Mouse (Mus musculus): ENCODE results near the gene Cpsf6. TPM values are rescaled to one million over a fixed set of nuclear protein-coding genes. Genes with fewer than 3 reads are reported as not detected.

Cpsf6 gene
- polyA plus RNA-seq (2012; rRNA removed) = 149 and 198 TPM in 2 replicates

- DNase-seq (ENCODE audit: low read depth) = no peak
- TF ChIP-seq CTCF (IDR thresholded peaks at IDR 0.05; ENCODE audit: borderline replicate concordance, extremely low read depth, insufficient read depth, insufficient read length) (no peak), POLR2A (IDR thresholded peaks at IDR 0.05; ENCODE audit: borderline replicate concordance, extremely low read depth, insufficient read depth, insufficient read length, poor library complexity, severe bottlenecking) (no peak)
Observed at GRCm38 (mm10) chr10:117379908-117380307, at the start of gene Cpsf6. Gene Cpsf6, minus strand, starts transcription at chr10:117380015.

- no peak for DNase-seq (ENCODE audit: low read depth)
Observed at GRCm38 (mm10) chr10:117426615-117426969, 46.8 kb upstream of the Cpsf6 start.

GRCm38 (mm10) chr10:117425907-117426614 is 46.2 kb upstream of the Cpsf6 start:
- no peak for TF ChIP-seq POLR2A (IDR thresholded peaks at IDR 0.05; ENCODE audit: borderline replicate concordance, extremely low read depth, insufficient read depth, insufficient read length, poor library complexity, severe bottlenecking)
- no peak for TF ChIP-seq CTCF (IDR thresholded peaks at IDR 0.05; ENCODE audit: borderline replicate concordance, extremely low read depth, insufficient read depth, insufficient read length)
- peak; percentile 91 for DNase-seq (ENCODE audit: low read depth)

More at GRCm38 (mm10) chr10:117426615-117426969, 46.8 kb upstream of the Cpsf6 start:
- TF ChIP-seq POLR2A (IDR thresholded peaks at IDR 0.05; ENCODE audit: borderline replicate concordance, extremely low read depth, insufficient read depth, insufficient read length, poor library complexity, severe bottlenecking) (no peak), CTCF (IDR thresholded peaks at IDR 0.05; ENCODE audit: borderline replicate concordance, extremely low read depth, insufficient read depth, insufficient read length) (no peak)

- TF ChIP-seq POLR2A (IDR thresholded peaks at IDR 0.05; ENCODE audit: borderline replicate concordance, extremely low read depth, insufficient read depth, insufficient read length, poor library complexity, severe bottlenecking) = no peak
- no peak for TF ChIP-seq CTCF (IDR thresholded peaks at IDR 0.05; ENCODE audit: borderline replicate concordance, extremely low read depth, insufficient read depth, insufficient read length)
Observed at GRCm38 (mm10) chr10:117425013-117425412, 45.2 kb upstream of the Cpsf6 start.

GRCm38 (mm10) chr10:117424146-117424905 is 44.5 kb upstream of the Cpsf6 start:
- no peak for DNase-seq (ENCODE audit: low read depth)
- TF ChIP-seq CTCF (IDR thresholded peaks at IDR 0.05; ENCODE audit: borderline replicate concordance, extremely low read depth, insufficient read depth, insufficient read length) (no peak), POLR2A (IDR thresholded peaks at IDR 0.05; ENCODE audit: borderline replicate concordance, extremely low read depth, insufficient read depth, insufficient read length, poor library complexity, severe bottlenecking) (no peak)

More at GRCm38 (mm10) chr10:117425013-117425412, 45.2 kb upstream of the Cpsf6 start:
- no peak for DNase-seq (ENCODE audit: low read depth)

GRCm38 (mm10) chr10:117423025-117424002 is 43.5 kb upstream of the Cpsf6 start:
- DNase-seq (ENCODE audit: low read depth) = no peak
- no peak for TF ChIP-seq CTCF (IDR thresholded peaks at IDR 0.05; ENCODE audit: borderline replicate concordance, extremely low read depth, insufficient read depth, insufficient read length)
- TF ChIP-seq POLR2A (IDR thresholded peaks at IDR 0.05; ENCODE audit: borderline replicate concordance, extremely low read depth, insufficient read depth, insufficient read length, poor library complexity, severe bottlenecking) = no peak

GRCm38 (mm10) chr10:117422174-117422808 is 42.5 kb upstream of the Cpsf6 start:
- TF ChIP-seq CTCF (IDR thresholded peaks at IDR 0.05; ENCODE audit: borderline replicate concordance, extremely low read depth, insufficient read depth, insufficient read length) (no peak), POLR2A (IDR thresholded peaks at IDR 0.05; ENCODE audit: borderline replicate concordance, extremely low read depth, insufficient read depth, insufficient read length, poor library complexity, severe bottlenecking) (no peak)
- no peak for DNase-seq (ENCODE audit: low read depth)

DNA sequence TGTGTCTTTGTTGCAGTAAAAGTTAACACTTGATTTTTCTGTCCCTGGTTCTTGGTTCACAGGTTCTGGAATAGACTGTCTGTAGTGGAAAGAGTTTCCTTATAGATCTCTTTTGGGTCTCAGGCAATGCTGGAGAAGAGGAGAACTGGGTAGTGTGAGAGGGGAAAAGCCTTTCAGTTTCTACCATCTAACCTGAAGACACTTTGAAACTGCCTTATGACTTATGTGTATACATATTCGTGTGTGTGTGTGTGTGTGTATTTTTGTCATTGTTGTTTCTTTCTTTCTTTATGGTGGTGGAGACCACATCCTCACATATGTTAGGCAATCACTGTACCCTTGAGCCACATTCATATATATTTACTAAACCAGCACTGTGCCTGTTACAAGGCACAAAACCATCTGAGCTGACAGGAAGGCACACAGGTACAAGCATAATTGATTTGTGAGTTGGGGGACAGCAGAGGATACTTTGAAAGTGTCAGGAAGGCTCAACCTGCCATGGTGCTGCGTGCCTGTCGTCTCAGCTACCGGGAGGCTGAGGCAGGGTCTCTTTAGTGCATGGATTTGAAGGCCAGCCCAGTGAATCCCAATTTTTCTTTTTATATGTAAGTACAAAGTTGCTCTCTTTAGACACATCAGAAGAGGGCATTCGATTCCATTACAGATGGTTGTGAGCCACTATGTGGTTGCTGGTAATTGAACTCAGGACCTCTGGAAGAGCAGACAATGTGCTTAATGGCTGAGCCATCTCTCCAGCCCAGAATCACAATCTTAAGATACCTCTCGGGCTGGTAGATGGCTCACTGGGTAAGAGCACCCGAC is 41.7 kb upstream of the Cpsf6 start:
- no peak for DNase-seq (ENCODE audit: low read depth)
- no peak for TF ChIP-seq POLR2A (IDR thresholded peaks at IDR 0.05; ENCODE audit: borderline replicate concordance, extremely low read depth, insufficient read depth, insufficient read length, poor library complexity, severe bottlenecking)
- TF ChIP-seq CTCF (IDR thresholded peaks at IDR 0.05; ENCODE audit: borderline replicate concordance, extremely low read depth, insufficient read depth, insufficient read length) = no peak

DNA sequence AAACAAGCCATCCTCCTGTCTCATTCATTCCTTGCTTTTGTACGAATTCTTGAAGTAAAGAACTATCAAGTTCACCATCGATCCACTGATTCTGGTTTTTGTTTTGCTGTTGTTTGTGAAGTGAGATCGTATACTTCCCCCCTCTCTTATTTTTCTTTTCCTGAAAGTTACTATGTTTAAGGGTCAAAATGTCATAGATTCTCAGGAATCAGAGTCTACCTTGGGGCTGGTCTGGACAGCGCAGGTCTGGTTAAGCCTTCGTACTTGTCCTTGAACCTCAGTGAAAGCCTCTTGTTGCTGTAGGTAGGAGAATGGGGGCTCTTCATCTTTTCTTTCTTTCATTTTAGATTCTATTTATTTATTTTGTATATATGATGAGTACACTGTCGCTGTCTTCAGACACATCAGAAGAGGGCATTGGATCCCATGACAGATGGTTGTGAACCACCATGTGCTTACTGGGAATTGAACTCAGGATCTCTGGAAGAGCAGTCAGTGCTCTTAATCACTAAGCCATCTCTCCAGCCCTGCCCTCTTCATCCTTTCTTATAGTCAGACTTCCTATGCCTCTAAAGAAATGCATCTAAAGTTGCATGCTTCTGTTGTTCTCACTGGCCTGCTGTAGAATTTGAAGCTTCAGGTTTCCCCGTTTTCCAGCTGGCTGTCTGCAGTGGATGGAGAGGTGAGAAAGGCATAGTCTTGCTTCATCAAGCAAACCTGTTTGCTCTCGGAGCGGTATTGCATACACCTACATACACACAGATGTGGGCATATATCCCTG is 40.9 kb upstream of the Cpsf6 start:
- no peak for DNase-seq (ENCODE audit: low read depth)
- TF ChIP-seq POLR2A (IDR thresholded peaks at IDR 0.05; ENCODE audit: borderline replicate concordance, extremely low read depth, insufficient read depth, insufficient read length, poor library complexity, severe bottlenecking) = no peak
- TF ChIP-seq CTCF (IDR thresholded peaks at IDR 0.05; ENCODE audit: borderline replicate concordance, extremely low read depth, insufficient read depth, insufficient read length) = no peak
